Mouse (Mus musculus) heart, postnatal 0 days (tissue): Measurements from ENCODE around the gene Gabbr2. TPM values are rescaled to one million over a fixed set of nuclear protein-coding genes. Genes with fewer than 3 reads are reported as not detected.

Experiments
- ATAC-seq: fragments of 200-750 bp; cut with Nextera tagmentation; 2 replicates; pipeline ENCODE4 v1.8.0; 2017; ENCODE audit warnings: low read depth, moderate number of reproducible peaks, moderate library complexity; ENCODE audit not compliant: insufficient read depth
- DNase-seq: peaks from one replicate; pipeline ENCODE4 v3.0.0-alpha.2; 2016; ENCODE audit warnings: low spot score
- H3K27ac ChIP-seq: fragments of 300-500 bp; sonication (generic); 2 replicates; pipeline ENCODE4 v1.5.1; 2014; ENCODE audit warnings: low read depth, mild to moderate bottlenecking
- H3K27me3 ChIP-seq: fragments of 300-500 bp; sonication (generic); 2 replicates; pipeline ENCODE4 v1.6.1; 2014; ENCODE audit warnings: low read length, mixed read lengths; ENCODE audit not compliant: control insufficient read depth, insufficient read depth
- H3K36me3 ChIP-seq: fragments of 300-500 bp; sonication (generic); replicated peaks from 2 replicates; pipeline ENCODE4 v1.6.1; 2014; ENCODE audit warnings: low read length, mixed read lengths; ENCODE audit not compliant: control insufficient read depth, insufficient read depth
- H3K4me1 ChIP-seq: fragments of 300-500 bp; sonication (generic); 2 replicates; pipeline ENCODE4 v1.6.1; 2014; ENCODE audit warnings: antibody characterized with exemption; ENCODE audit not compliant: control insufficient read depth, insufficient read depth
- H3K4me2 ChIP-seq: fragments of 300-500 bp; sonication (generic); 2 replicates; pipeline ENCODE4 v1.6.1; 2014; ENCODE audit warnings: low read depth, mild to moderate bottlenecking, low read length, moderate library complexity
- H3K4me3 ChIP-seq: fragments of 300-500 bp; sonication (generic); 2 replicates; pipeline ENCODE4 v1.5.1; 2014; ENCODE audit warnings: low read depth, low read length
- H3K9ac ChIP-seq: fragments of 300-500 bp; sonication (generic); replicated peaks from 2 replicates; pipeline ENCODE4 v1.6.1; 2014; ENCODE audit warnings: low read depth, low read length, mixed read lengths
- H3K9me3 ChIP-seq: fragments of 300-500 bp; sonication (generic); replicated peaks from 2 replicates; pipeline ENCODE4 v1.6.1; 2016; ENCODE audit warnings: low read length; ENCODE audit not compliant: control insufficient read depth
- CTCF ChIP-seq: IDR thresholded peaks from 2 replicates; pipeline ENCODE4 v1.5.1; 2016; ENCODE audit warnings: antibody characterized with exemption, control low read depth, low read depth
- EP300 ChIP-seq: IDR thresholded peaks from 2 replicates; pipeline ENCODE4 v1.6.1; 2016; ENCODE audit warnings: antibody characterized with exemption, low read depth
- WGBS: fragments of 180-500 bp; shearing (Covaris S2); extraction: QIAGEN DNeasy Blood & Tissue Kit; methylation state at CpG from one replicate; pipeline ENCODE4 v1.1.7; 2014; 5-methylcytosine and 5-hydroxymethylcytosine counted together
- polyA plus RNA-seq: library from polyadenylated mRNA; unstranded; fragments of >200 nt; fragmentation: Nextera tagmentation; extraction: Ambion mirVana; gene quantifications from 2 replicates; pipeline ENCODE4 v1.2.1, GENCODE M21; 2015
- total RNA-seq: library from RNA; depleted of rRNA; stranded (reverse); fragments of >200 nt; gene quantifications from 2 replicates; pipeline ENCODE4 v1.2.3, GENCODE M21; 2014; ENCODE audit warnings: low replicate concordance

Gabbr2 gene
- total and polyA plus RNA-seq, 2 experiments from 2014 or later = 0.07 TPM; not detected in 1

GRCm38 (mm10) chr4:46862677-46863076 is 129.0 kb downstream of the Gabbr2 start:
- Histone ChIP-seq H3K27ac (no peak overlapping the region), H3K9ac (no peak overlapping the region), H3K36me3 (no peaks in the 10 kb centered on the region), H3K27me3 (no peaks in the 10 kb centered on the region), H3K4me2 (no peak overlapping the region), H3K4me1 (peaks cover 5% of the 10 kb centered on the region; the same call in 1 of the 2 replicates), H3K4me3 (no peak overlapping the region), H3K9me3 (no peaks in the 10 kb centered on the region)
- DNase-seq = no peak
- no peak for TF ChIP-seq CTCF
- TF ChIP-seq EP300 = no peak
- no peak for ATAC-seq
- WGBS = 53% methylated on average over 4 of the region's 4 CpGs

GRCm38 (mm10) chr4:46860586-46860985 is 131.1 kb downstream of the Gabbr2 start:
- Histone ChIP-seq H3K4me1 (peaks cover 5% of the 10 kb centered on the region; the same call in 1 of the 2 replicates), H3K27me3 (no peaks in the 10 kb centered on the region), H3K27ac (no peak overlapping the region), H3K4me2 (no peak overlapping the region), H3K9ac (no peak overlapping the region), H3K36me3 (no peaks in the 10 kb centered on the region), H3K4me3 (no peak overlapping the region), H3K9me3 (no peaks in the 10 kb centered on the region)
- DNase-seq (no peak), ATAC-seq (no peak)
- TF ChIP-seq CTCF (no peak), EP300 (no peak)
- 79% methylated on average over 6 of the region's 6 CpGs for WGBS

- no peaks in the 10 kb centered on the region for H3K36me3 ChIP-seq
- H3K27ac ChIP-seq = no peak overlapping the region
- no peaks in the 10 kb centered on the region for H3K27me3 ChIP-seq
- TF ChIP-seq CTCF = peak; percentile 48
- no peak for TF ChIP-seq EP300
- ATAC-seq (peak; percentile 87), DNase-seq (peak; percentile 81)
- no peak overlapping the region for H3K4me3 ChIP-seq
- H3K4me2 ChIP-seq = peak overlapping the region; percentile 11
- H3K9ac ChIP-seq = no peak overlapping the region
- no peaks in the 10 kb centered on the region for H3K9me3 ChIP-seq
- 13% methylated on average over 13 of the region's 13 CpGs for WGBS
- peaks cover 5% of the 10 kb centered on the region; the same call in 1 of the 2 replicates for H3K4me1 ChIP-seq
Observed at GRCm38 (mm10) chr4:46858899-46859298, 132.8 kb downstream of the Gabbr2 start.

GRCm38 (mm10) chr4:46856145-46856544 is 135.5 kb downstream of the Gabbr2 start:
- H3K9me3 ChIP-seq = no peaks in the 10 kb centered on the region
- peaks cover 5% of the 10 kb centered on the region; the same call in 1 of the 2 replicates for H3K4me1 ChIP-seq
- H3K4me2 ChIP-seq = no peak overlapping the region
- no peak for DNase-seq
- WGBS = 89% methylated on average over 8 of the region's 8 CpGs
- H3K27me3 ChIP-seq = no peaks in the 10 kb centered on the region
- H3K36me3 ChIP-seq = no peaks in the 10 kb centered on the region
- no peak for ATAC-seq
- H3K9ac ChIP-seq = no peak overlapping the region
- no peak overlapping the region for H3K4me3 ChIP-seq
- no peak overlapping the region for H3K27ac ChIP-seq
- TF ChIP-seq CTCF = no peak

- ATAC-seq = no peak
- TF ChIP-seq CTCF = no peak
- TF ChIP-seq EP300 = no peak
- Histone ChIP-seq H3K27me3 (no peaks in the 10 kb centered on the region), H3K27ac (no peak overlapping the region), H3K4me2 (no peak overlapping the region), H3K4me1 (peaks cover 5% of the 10 kb centered on the region; the same call in 1 of the 2 replicates), H3K36me3 (no peaks in the 10 kb centered on the region), H3K9me3 (0 out of 2 replicates have a peak, but pooled peaks cover 3% of the 10 kb centered on the region), H3K9ac (no peak overlapping the region), H3K4me3 (no peak overlapping the region)
- WGBS = 68% methylated on average over 23 of the region's 23 CpGs
- DNase-seq = no peak
Observed at GRCm38 (mm10) chr4:46854686-46855385, 136.8 kb downstream of the Gabbr2 start.
